Comparison of ENCODE assay signal across 8 mouse cellular contexts in genomic region chr5:95949946-95950701, GRCm38 (mm10). TPM values are rescaled to one million over a fixed set of nuclear protein-coding genes. Genes with fewer than 3 reads are reported as not detected.
DNase-seq lines count a peak whose midpoint lies in the region; ATAC-seq and TF ChIP-seq lines count a peak whose summit lies in the region.

No protein-coding gene starts in this region.

- peaks cover 3% of the 10 kb centered on the region for H3K27me3 ChIP-seq in C2C12 (ENCODE audit: control insufficient read depth, insufficient read depth, insufficient read length)
- H3K27me3 ChIP-seq in stomach, embryonic 16.5 days (ENCODE audit: control insufficient read depth, insufficient read depth, low read length), result no peaks in the 10 kb centered on the region

- peak; percentile 1 for TF ChIP-seq CTCF in C2C12 (IDR thresholded peaks at IDR 0.05; ENCODE audit: control insufficient read depth, insufficient read depth, insufficient read length)

- no peaks in the 10 kb centered on the region for H3K79me3 ChIP-seq in C2C12 (ENCODE audit: low read depth)

- no peaks in the 10 kb centered on the region for H3K36me3 ChIP-seq in C2C12 (ENCODE audit: control insufficient read depth, insufficient read depth)
- H3K36me3 ChIP-seq in stomach, embryonic 16.5 days (ENCODE audit: control insufficient read depth, insufficient read depth, low read length), result no peaks in the 10 kb centered on the region

- 11% methylated on average over 19 of the region's 19 CpGs for WGBS in stomach, embryonic 16.5 days

- no peak overlapping the region for H3ac ChIP-seq in C2C12 (ENCODE audit: control insufficient read depth, insufficient read length, low read depth)

- H3K4me3 ChIP-seq in C2C12 (ENCODE audit: insufficient read depth, poor library complexity, severe bottlenecking), result no peak overlapping the region
- no peak overlapping the region for H3K4me3 ChIP-seq in stomach, embryonic 16.5 days (replicated peaks; ENCODE audit: low read length)

- ATAC-seq in cerebellum, adult (ENCODE audit: insufficient number of reproducible peaks, low FRiP score, low TSS enrichment), result no peak
- peak; percentile 79 for ATAC-seq in megakaryocyte progenitor cell, adult 5-6 weeks (replicated peaks; ENCODE audit: poor library complexity)
- no peak for ATAC-seq in stomach, embryonic 16.5 days (ENCODE audit: insufficient read depth, low FRiP score)

- no peaks in the 10 kb centered on the region for H3K9me3 ChIP-seq in stomach, embryonic 16.5 days (replicated peaks; ENCODE audit: control insufficient read depth, low read length)

- H3K9ac ChIP-seq in stomach, embryonic 16.5 days (ENCODE audit: low read length), result no peak overlapping the region

- H3K79me2 ChIP-seq in C2C12 (ENCODE audit: control insufficient read depth, insufficient read depth), result no peaks in the 10 kb centered on the region

- no peak overlapping the region for H3K27ac ChIP-seq in stomach, embryonic 16.5 days (ENCODE audit: low read length)

- no peaks in the 10 kb centered on the region for H3K4me1 ChIP-seq in stomach, embryonic 16.5 days (ENCODE audit: control insufficient read depth, insufficient read depth, low read length)

- peak; percentile 14 for DNase-seq in cerebellum, adult 11 months
- DNase-seq in c-Kit-positive CD71-positive TER-119-negative erythroid progenitor cells, embryonic 14.5 days (ENCODE audit: low read depth), result peak; percentile 20
- DNase-seq in gastrocnemius, adult 8-10 months (ENCODE audit: low spot score in 2 of 2), result peak; percentile 27 to 34
- DNase-seq in kidney, postnatal 14 days, result peak; percentile 53

- 0 out of 2 replicates have a peak overlapping the region, but pooled peaks have one; percentile 25 for H3K4me2 ChIP-seq in stomach, embryonic 16.5 days (ENCODE audit: low read depth, low read length)

TF ChIP-seq in C2C12, 6 proteins besides CTCF, POLR2A, EP300 and RAD21:
- no peak for TF ChIP-seq FOSL1 (IDR thresholded peaks at IDR 0.05; ENCODE audit: insufficient read depth, low read length, poor library complexity, severe bottlenecking)
- no peak for TF ChIP-seq CEBPB (IDR thresholded peaks at IDR 0.05; ENCODE audit: low read depth)
- TF ChIP-seq MYOG (IDR thresholded peaks at IDR 0.05; ENCODE audit: control insufficient read depth, extremely low read depth, insufficient read length), result no peak
- no peak for TF ChIP-seq MAX (IDR thresholded peaks at IDR 0.05)
- TF ChIP-seq USF1 (IDR thresholded peaks at IDR 0.05; ENCODE audit: low read depth), result no peak
- TF ChIP-seq MYOD1 (IDR thresholded peaks at IDR 0.05; ENCODE audit: control insufficient read depth, insufficient read length, low read depth), result no peak

RNA-seq across cellular contexts. Expression of gene Cxcl13, which starts 6.6 kb away (rescaled TPM):
- polyA plus RNA-seq in C2C12 (2012; fragmentation: generic; extraction: Trizol), result not detected
- total RNA-seq in gastrocnemius, adult 8-10 months (2022), result 1 to 10 TPM in 1 of 4 experiments, under 1 TPM in 2, not detected in 1; 0.73 to 1.2 (median 0.76) TPM
- total RNA-seq in megakaryocyte progenitor cell, adult 5-6 weeks (2015), result not detected in 2 replicates
- total RNA-seq in megakaryocyte progenitor cell, adult 5-6 weeks (2017), result not detected in 2 replicates
- polyA plus RNA-seq in stomach, embryonic 16.5 days (2015; fragmentation: Nextera tagmentation; extraction: Ambion mirVana), result 23.1 and 34.1 TPM in 2 replicates
